Mouse (Mus musculus): ENCODE measurements around the gene Pdzd8. TPM values are rescaled to one million over a fixed set of nuclear protein-coding genes. Genes with fewer than 3 reads are reported as not detected.

The Pdzd8 gene
- total RNA-seq, 2 experiments from 2014 or later = 46.7 to 62.5 TPM

DNA sequence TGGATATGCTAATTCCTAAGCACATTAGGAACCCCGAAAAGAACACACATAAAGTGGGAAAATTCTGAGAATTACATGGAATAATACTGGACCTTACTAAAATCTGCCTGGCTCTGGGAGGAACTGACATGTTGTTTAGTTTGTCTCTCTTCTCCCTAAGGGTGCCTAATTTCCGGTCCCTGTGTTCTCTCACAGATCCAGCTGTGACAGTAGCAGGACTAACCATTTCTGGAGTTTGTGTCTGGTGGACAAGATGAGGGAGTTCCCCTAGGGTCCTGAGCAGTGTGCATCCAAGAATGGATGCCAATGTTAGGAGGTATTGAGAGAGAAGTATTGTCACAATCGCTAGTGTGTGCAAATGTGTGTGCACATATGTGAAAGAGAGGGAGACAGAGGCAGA is 10.8 kb upstream of the Pdzd8 start:
- no peak for ATAC-seq (replicated peaks; ENCODE audit: poor library complexity)

DNA sequence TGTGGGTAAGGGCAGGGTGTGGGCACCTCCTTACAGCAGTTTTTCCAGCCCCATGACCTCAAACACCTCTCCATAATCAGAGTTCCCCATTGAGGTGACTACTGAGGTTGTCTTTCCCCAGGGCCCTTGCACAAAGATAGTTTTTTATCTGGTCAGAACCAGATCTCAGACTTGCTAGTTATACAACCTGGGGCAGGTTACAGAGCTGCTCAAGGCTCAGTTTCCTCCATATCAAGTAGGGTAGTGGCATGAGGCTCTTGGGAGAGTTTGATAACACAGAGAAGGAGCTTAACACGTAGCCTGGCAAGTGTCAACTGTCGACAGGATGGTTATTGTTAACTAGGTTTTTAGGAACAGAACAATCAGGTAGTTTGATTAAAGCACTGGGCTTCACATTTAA is 9.3 kb upstream of the Pdzd8 start:
- peak; percentile 32 for ATAC-seq (replicated peaks; ENCODE audit: poor library complexity)

- ATAC-seq (replicated peaks; ENCODE audit: poor library complexity) = no peak
Measured at GRCm38 (mm10) chr19:59352760-59353159, 7.2 kb upstream of the Pdzd8 start.

DNA sequence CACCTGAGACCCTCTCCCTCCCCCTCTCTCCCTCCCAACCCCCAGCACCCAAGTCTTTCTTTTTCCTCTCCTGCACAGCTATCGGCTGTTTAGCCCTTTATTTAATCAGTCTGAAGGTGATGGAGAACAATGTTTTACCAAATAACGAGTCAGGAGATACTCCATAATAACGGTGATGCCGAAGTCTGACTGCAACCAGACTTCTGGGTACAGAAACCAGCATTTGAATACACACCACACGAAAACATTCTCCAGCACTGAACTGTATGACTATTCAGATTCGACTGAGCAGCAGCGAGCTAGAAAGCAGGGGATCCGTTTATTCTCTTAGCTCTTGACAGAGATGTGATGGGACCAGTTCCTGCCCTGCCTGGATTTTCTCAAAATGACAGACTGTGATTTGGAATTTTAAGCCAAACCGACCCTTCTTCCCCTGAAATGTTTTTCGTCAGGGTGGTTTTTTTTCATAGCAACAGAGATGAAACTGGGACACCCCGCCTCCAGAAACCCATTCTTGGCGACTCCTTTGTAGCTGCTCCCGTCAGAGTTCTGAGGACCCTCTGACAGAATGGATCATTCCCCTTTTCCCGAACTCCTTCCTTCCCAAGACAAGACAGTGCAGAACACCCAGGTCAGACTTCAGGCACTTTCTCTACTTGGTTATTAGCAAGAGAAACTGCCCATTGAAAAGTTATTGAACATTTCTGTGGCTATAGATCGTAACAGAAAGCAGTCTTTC is 5.7 kb upstream of the Pdzd8 start:
- no peak for ATAC-seq (replicated peaks; ENCODE audit: poor library complexity)

GRCm38 (mm10) chr19:59350273-59350903 is 4.8 kb upstream of the Pdzd8 start:
- ATAC-seq (replicated peaks; ENCODE audit: poor library complexity) = peak; percentile 71

GRCm38 (mm10) chr19:59349329-59349960 is 3.9 kb upstream of the Pdzd8 start:
- ATAC-seq (replicated peaks; ENCODE audit: poor library complexity) = no peak

GRCm38 (mm10) chr19:59346325-59346724 is 745 bp upstream of the Pdzd8 start:
- no peak for ATAC-seq (replicated peaks; ENCODE audit: poor library complexity)

DNA sequence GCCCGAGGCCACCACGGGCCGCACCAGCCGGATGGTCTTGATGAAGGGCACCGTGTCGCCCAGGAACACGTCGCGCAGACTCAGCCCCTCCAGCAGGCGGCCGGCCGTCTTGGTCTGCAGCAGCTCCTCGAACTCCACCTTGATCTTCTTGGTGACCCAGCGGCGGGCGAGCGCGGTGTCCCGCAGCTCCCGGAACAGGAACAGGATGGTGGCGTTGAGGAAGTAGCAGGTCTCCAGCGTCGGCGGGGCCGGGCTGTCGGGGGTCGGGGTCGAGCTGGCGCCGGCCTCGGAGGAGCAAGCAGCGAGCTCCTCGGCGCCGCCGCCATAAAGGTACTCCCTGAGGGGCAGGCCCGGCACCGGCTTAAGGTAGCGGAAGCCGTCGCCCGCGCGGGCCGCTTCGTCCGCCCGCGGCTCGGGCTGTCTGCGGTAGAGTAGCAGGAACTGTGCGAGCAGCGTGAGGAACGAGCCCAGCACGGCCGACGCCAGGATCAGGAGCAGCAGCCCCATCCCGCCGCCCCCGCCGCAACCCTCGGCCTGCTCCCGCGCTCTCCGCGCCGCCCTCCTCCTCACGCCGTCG is 411 bp downstream of the Pdzd8 start:
- ATAC-seq (replicated peaks; ENCODE audit: poor library complexity) = peak; percentile 35

- ATAC-seq (replicated peaks; ENCODE audit: poor library complexity) = peak; percentile 69
Measured at GRCm38 (mm10) chr19:59344304-59344711, 1.3 kb downstream of the Pdzd8 start.

DNA sequence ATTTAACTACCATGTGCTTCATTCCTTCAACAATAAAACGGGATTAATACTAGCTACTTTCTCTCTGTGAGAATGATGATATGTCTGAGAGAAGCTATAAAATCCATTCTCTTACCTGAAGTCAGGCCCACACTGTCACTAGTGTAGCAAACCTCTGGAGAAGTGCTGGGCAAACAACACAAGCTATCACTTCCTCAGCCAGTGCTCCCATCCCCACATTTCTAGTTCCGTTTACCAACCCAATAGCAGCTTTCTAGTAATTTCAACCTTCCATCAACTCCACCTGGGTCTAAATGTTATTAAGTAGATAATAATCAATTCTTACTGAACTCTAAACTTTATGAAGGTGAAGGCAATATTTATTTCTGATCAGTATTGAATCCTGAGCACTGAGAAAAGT is 2.6 kb downstream of the Pdzd8 start:
- no peak for ATAC-seq (replicated peaks; ENCODE audit: poor library complexity)

DNA sequence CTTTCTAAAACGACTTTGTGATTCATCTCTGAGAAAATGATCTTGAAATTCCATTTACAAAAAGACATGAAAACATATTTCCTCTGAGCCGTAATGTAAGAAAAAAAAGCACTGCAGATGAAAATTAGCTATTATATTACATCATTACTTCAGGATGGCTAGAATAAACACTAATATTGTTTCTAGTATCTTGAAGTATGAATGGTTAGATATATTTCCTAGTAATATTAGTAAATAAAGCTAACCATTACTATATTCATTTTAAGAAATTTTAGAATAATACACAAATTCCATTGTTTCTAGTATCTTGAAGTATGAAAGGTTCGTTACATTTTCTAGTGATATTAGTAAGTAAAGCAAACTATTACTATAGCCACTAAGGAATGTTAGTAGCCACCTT is 5.7 kb downstream of the Pdzd8 start:
- ATAC-seq (replicated peaks; ENCODE audit: poor library complexity) = no peak

GRCm38 (mm10) chr19:59337872-59338681 is 7.5 kb downstream of the Pdzd8 start:
- ATAC-seq (replicated peaks; ENCODE audit: poor library complexity) = peak; percentile 53

DNA sequence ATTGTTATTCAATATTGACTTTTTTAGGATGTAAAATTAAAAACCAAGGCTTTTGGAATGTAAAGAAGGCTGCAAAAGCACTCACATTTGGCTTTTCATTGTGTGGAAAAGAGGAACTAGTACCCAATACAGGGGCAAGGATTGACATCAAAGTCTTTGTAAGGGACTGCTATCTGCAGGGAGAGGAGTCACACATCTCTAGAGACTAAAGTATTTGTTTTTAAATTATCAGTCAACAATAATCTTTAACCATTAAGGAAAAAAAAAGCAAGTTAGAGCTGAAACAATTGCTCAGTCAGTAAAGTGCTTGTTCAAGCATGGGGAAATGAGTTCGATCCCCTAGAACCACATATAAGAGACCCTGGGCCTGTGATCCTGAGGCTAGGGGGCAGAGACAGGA is 8.9 kb downstream of the Pdzd8 start:
- no peak for ATAC-seq (replicated peaks; ENCODE audit: poor library complexity)

- peak; percentile 94 for ATAC-seq (replicated peaks; ENCODE audit: poor library complexity)
Measured at GRCm38 (mm10) chr19:59330816-59331225, 14.8 kb downstream of the Pdzd8 start.

DNA sequence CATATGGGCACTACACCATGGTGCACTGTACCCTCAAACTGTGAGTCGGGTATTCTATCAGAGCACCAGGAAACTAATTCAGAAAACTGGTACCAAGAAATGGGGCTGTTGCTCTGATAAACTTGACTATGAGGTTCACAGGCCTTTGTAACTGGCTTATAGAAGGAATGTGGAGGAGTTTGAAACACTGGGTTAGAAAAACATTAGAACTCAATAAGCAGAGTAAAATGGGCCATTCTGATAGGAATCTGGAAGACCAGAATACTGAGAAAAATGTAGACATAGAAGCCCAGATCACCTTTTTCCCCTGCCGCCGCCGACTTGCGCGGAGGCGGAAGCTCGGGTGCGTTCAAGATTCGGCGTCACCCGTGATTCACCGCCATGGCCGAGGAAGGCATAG is 23.6 kb downstream of the Pdzd8 start, which contains the start of gene Rps12-ps3:
Gene Rps12-ps3 (plus strand): TSS at position 301 of the 400 bp plus-strand sequence.
- ATAC-seq (replicated peaks; ENCODE audit: poor library complexity) = no peak

GRCm38 (mm10) chr19:59316571-59316970 is 29.0 kb downstream of the Pdzd8 start:
- peak; percentile 84 for ATAC-seq (replicated peaks; ENCODE audit: poor library complexity)

- ATAC-seq (replicated peaks; ENCODE audit: poor library complexity) = 0 out of 2 replicates have a peak, but pooled peaks have one; percentile 26
Measured at GRCm38 (mm10) chr19:59315308-59315707, 30.3 kb downstream of the Pdzd8 start.

DNA sequence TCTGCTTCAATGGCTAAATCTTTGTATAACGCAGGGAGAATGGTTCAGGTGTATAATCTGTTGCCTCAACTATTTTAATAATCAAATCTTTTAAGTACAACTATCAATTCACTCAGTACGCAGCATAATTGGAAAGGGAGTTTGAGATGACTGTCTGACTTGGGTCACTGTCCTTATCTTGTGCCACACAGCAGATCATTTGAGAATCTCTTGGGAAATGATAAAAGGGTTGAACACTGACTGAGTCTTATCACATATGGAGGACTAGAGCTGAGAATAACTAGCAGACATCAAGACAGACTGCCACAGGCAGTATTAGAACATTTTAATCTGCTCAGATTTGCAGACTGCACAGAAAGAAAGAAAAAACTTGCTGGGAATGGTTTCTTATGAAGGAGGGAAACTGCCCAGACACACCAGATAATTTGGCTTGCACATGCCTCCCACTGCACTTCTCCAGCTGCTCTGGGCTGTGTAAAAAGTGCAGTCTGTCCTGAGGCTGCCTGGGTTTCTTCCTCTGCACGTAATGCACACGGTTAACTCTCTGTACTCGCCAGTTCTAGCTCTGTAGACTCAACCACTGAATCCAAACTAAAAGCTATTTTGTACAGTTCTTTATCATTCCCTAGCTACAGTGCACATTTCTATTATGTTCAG is 53.3 kb downstream of the Pdzd8 start:
- ATAC-seq (replicated peaks; ENCODE audit: poor library complexity) = peak; percentile 28; the same call in 1 of the 2 replicates

GRCm38 (mm10) chr19:59289811-59290210 is 55.8 kb downstream of the Pdzd8 start:
- 0 out of 2 replicates have a peak, but pooled peaks have one; percentile 18 for ATAC-seq (replicated peaks; ENCODE audit: poor library complexity)

DNA sequence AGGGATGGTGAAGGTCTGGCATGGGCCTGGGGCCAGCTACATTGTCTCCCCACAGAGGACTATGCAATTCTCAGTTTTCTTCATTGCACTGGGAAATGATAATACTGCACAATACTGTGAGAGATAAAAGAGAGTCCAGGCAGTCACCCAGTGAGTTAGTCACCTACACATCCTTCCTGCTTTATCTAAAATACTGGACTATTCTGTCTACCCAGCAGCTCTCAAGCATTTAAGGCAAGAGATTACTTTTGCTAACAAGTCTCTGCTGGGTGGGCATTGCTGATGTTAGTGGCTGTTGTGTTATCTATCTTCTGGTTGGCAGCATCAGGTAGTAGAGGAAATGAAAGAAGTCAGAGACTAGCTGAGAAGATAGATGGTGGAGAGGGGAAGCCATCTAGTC is 56.5 kb downstream of the Pdzd8 start:
- ATAC-seq (replicated peaks; ENCODE audit: poor library complexity) = peak; percentile 28; the same call in 1 of the 2 replicates
